ENCODE assay signal across 32 mouse cellular contexts in the genomic region with DNA sequence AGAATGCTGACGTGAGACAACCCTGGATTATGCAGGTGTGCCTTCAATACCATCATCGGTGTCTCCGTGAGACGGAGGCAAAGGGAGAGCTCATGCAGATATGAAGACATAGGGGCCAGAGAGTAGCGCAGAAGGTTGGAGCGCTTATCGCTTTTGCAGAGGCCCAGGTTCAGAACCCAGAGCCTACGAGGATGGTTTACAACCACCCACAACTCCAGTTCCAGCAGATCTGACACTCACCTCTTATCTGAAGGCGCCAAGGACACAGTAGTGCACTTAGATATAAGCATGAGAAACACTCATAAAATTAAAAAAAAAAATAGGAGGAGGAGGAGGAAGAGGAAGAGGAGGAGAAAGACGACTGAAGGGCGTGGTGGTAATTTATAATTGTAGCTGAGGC. TPM values are rescaled to one million over a fixed set of nuclear protein-coding genes. Genes with fewer than 3 reads are reported as not detected.
DNase-seq lines count a peak whose midpoint lies in the region; ATAC-seq and TF ChIP-seq lines count a peak whose summit lies in the region.
"Had no signal": no experiment of that assay in that cellular context is flagged by ENCODE, and none has a peak within 500 bp of the region (broad histone marks: within the 10 kb centered on the region; RNA-seq: fewer than 3 reads in every experiment).

No protein-coding gene starts in this region.

- peak; percentile 25 for DNase-seq in c-Kit-positive CD71-positive TER-119-negative erythroid progenitor cells, embryonic 14.5 days (ENCODE audit: low read depth)
- peak; percentile 39 for DNase-seq in liver
- no peak for DNase-seq in testis, postnatal 14 days (ENCODE audit: low spot score)
- DNase-seq in neural tube, embryonic 10.5 days (ENCODE audit: extremely low spot score, low spot score): no peak
- DNase-seq in gastrocnemius, adult 2 months: no peak
- no peak for DNase-seq in thymus, postnatal 25 days
- DNase-seq: adrenal gland, postnatal 10 days; cerebellum, adult 11 months; cerebellum, adult 9-10 months; heart, postnatal 14 days; kidney, adult 8-10 months; kidney, postnatal 4 days; layer of hippocampus, postnatal 36 days; lung, postnatal 36 days; right cerebral cortex, postnatal 25 days; thymus, adult 18-20 months; thymus, postnatal 36 days had no signal

- TF ChIP-seq CTCF in gastrocnemius, adult 2 months (IDR thresholded peaks at IDR 0.05): no peak

- H3K4me2 ChIP-seq in liver, embryonic 15.5 days: peak overlapping the region; percentile 16; the same call in 1 of the 2 replicates
- H3K4me2 ChIP-seq: embryonic facial prominence, embryonic 13.5 days; forebrain, embryonic 15.5 days; hindbrain, embryonic 15.5 days; limb, embryonic 15.5 days; midbrain, embryonic 13.5 days; neural tube, embryonic 15.5 days had no signal

- H3K27ac ChIP-seq in liver, embryonic 15.5 days (replicated peaks): peak overlapping the region; percentile 68
- no peak overlapping the region for H3K27ac ChIP-seq in gastrocnemius, adult 2 months
- H3K27ac ChIP-seq: embryonic facial prominence, embryonic 13.5 days; forebrain, embryonic 10.5 days; forebrain, embryonic 15.5 days; hindbrain, embryonic 10.5 days; hindbrain, embryonic 15.5 days; kidney, postnatal 0 days; limb, embryonic 10.5 days; limb, embryonic 15.5 days; midbrain, embryonic 13.5 days; neural tube, embryonic 15.5 days had no signal

- no peak overlapping the region for H3K9ac ChIP-seq in liver, embryonic 15.5 days
- H3K9ac ChIP-seq: embryonic facial prominence, embryonic 13.5 days; forebrain, embryonic 15.5 days; hindbrain, embryonic 15.5 days; limb, embryonic 15.5 days; midbrain, embryonic 13.5 days; neural tube, embryonic 15.5 days had no signal

- WGBS in liver, embryonic 15.5 days (ENCODE audit: insufficient replicate concordance): 56% methylated on average over 11 of the region's 11 CpGs

- peaks cover 12% of the 10 kb centered on the region for H3K4me1 ChIP-seq in liver, embryonic 15.5 days (replicated peaks)
- H3K4me1 ChIP-seq: embryonic facial prominence, embryonic 13.5 days; forebrain, embryonic 10.5 days; forebrain, embryonic 15.5 days; hindbrain, embryonic 10.5 days; hindbrain, embryonic 15.5 days; limb, embryonic 10.5 days; limb, embryonic 15.5 days; megakaryocyte, embryonic 14.5 days; midbrain, embryonic 13.5 days; neural tube, embryonic 15.5 days had no signal

- peak; percentile 87 for ATAC-seq in liver, embryonic 15.5 days (ENCODE audit: insufficient read depth)
- ATAC-seq: CD4-positive, CD25-positive, alpha-beta regulatory T cell, adult 4 months; forebrain, embryonic 15.5 days; inflammation-experienced regulatory T-cells, adult 6 months; midbrain, embryonic 13.5 days had no signal

- intact Hi-C loops in gastrocnemius, adult 2 months (cut with DNase I): no loop called here

- no peaks in the 10 kb centered on the region for H3K9me3 ChIP-seq in liver, embryonic 15.5 days (replicated peaks)
- H3K9me3 ChIP-seq: embryonic facial prominence, embryonic 13.5 days; forebrain, embryonic 10.5 days; forebrain, embryonic 15.5 days; hindbrain, embryonic 10.5 days; hindbrain, embryonic 15.5 days; limb, embryonic 10.5 days; limb, embryonic 15.5 days; megakaryocyte, embryonic 14.5 days; midbrain, embryonic 13.5 days; neural tube, embryonic 15.5 days had no signal

- H3K4me3 ChIP-seq in liver, embryonic 15.5 days (replicated peaks): no peak overlapping the region
- H3K4me3 ChIP-seq in gastrocnemius, adult 2 months: no peak overlapping the region
- H3K4me3 ChIP-seq: embryonic facial prominence, embryonic 13.5 days; forebrain, embryonic 10.5 days; forebrain, embryonic 15.5 days; hindbrain, embryonic 10.5 days; hindbrain, embryonic 15.5 days; limb, embryonic 10.5 days; limb, embryonic 15.5 days; megakaryocyte, embryonic 14.5 days; midbrain, embryonic 13.5 days; neural tube, embryonic 15.5 days had no signal

- H3K36me3 ChIP-seq in liver, embryonic 15.5 days (replicated peaks): peaks cover 94% of the 10 kb centered on the region
- H3K36me3 ChIP-seq: hindbrain, embryonic 15.5 days; neural tube, embryonic 15.5 days had no signal

- no peaks in the 10 kb centered on the region for H3K27me3 ChIP-seq in liver, embryonic 15.5 days
- H3K27me3 ChIP-seq: embryonic facial prominence, embryonic 13.5 days; forebrain, embryonic 15.5 days; hindbrain, embryonic 15.5 days; limb, embryonic 15.5 days; megakaryocyte, embryonic 14.5 days; midbrain, embryonic 13.5 days; neural tube, embryonic 15.5 days had no signal

RNA-seq across cellular contexts. Expression of gene Ndc80, which starts 16.4 kb away (rescaled TPM):
- polyA plus RNA-seq in liver, embryonic 15.5 days (2015; fragmentation: Nextera tagmentation; extraction: Ambion mirVana): 31.5 and 32.2 TPM in 2 replicates
- total RNA-seq in gastrocnemius, adult 2 months (2021): under 1 TPM in 1 of 2 experiments, not detected in 1; 0.13 TPM

RNA-seq across cellular contexts. Expression of gene Smchd1, which starts 35.2 kb away (rescaled TPM):
- polyA plus RNA-seq in liver, embryonic 15.5 days (2015; fragmentation: Nextera tagmentation; extraction: Ambion mirVana): 28.6 and 30.6 TPM in 2 replicates
- 10 to 100 TPM; 11.0 to 12.1 TPM for total RNA-seq in gastrocnemius, adult 2 months (2021)

RNA-seq across cellular contexts. Expression of gene Spdya, which starts 41.6 kb away (rescaled TPM):
- polyA plus RNA-seq in liver, embryonic 15.5 days (2015; fragmentation: Nextera tagmentation; extraction: Ambion mirVana): 0.17 and 0.32 TPM in 2 replicates
- total RNA-seq in gastrocnemius, adult 2 months (2021): under 1 TPM; 0.39 to 0.66 TPM
- total RNA-seq: common myeloid progenitor, adult 5-6 weeks; heart, postnatal 14 days had no signal

RNA-seq across cellular contexts. Expression of gene Gm4707, which starts 50.6 kb away (rescaled TPM):
- 1.3 and 1.5 TPM in 2 replicates for polyA plus RNA-seq in liver, embryonic 15.5 days (2015; fragmentation: Nextera tagmentation; extraction: Ambion mirVana)
- under 1 TPM; 0.73 to 0.82 TPM for total RNA-seq in gastrocnemius, adult 2 months (2021)

Comparison
In these comparisons a context has a peak if more than half of its experiments do, and no peak if none do; other contexts are left out.
1. DNase-seq: peak in c-Kit-positive CD71-positive TER-119-negative erythroid progenitor cells, embryonic 14.5 days (single experiment) and liver (single experiment); none in testis, postnatal 14 days (single experiment), neural tube, embryonic 10.5 days (single experiment), gastrocnemius, adult 2 months (single experiment) and thymus, postnatal 25 days (single experiment).